Comparison of ENCODE assay signal across 10 mouse cellular contexts in genomic region chr6:72096217-72096616, GRCm38 (mm10). TPM values are rescaled to one million over a fixed set of nuclear protein-coding genes. Genes with fewer than 3 reads are reported as not detected.
DNase-seq lines count a peak whose midpoint lies in the region; ATAC-seq and TF ChIP-seq lines count a peak whose summit lies in the region.
"Had no signal": no experiment of that assay in that cellular context is flagged by ENCODE, and none has a peak within 500 bp of the region (broad histone marks: within the 10 kb centered on the region; RNA-seq: fewer than 3 reads in every experiment).

No protein-coding gene starts in this region.

- H3K36me3 ChIP-seq in heart, embryonic 10.5 days: no peaks in the 10 kb centered on the region
- H3K36me3 ChIP-seq in kidney, embryonic 15.5 days: no peaks in the 10 kb centered on the region
- H3K36me3 ChIP-seq in intestine, embryonic 15.5 days: no peaks in the 10 kb centered on the region
- H3K36me3 ChIP-seq: neural tube, embryonic 12.5 days had no signal

- H3K27ac ChIP-seq in heart, embryonic 10.5 days: peak overlapping the region; percentile 97
- H3K27ac ChIP-seq in kidney, embryonic 15.5 days: peak overlapping the region; percentile 82
- H3K27ac ChIP-seq in intestine, embryonic 15.5 days: peak overlapping the region; percentile 32
- H3K27ac ChIP-seq in cerebellum, adult 2 months (ENCODE audit: insufficient read depth, low read length): no peak overlapping the region
- H3K27ac ChIP-seq: neural tube, embryonic 12.5 days had no signal

- no peak for DNase-seq in heart, embryonic 10.5 days (ENCODE audit: low spot score)
- no peak for DNase-seq in heart, adult 18-20 months
- no peak for DNase-seq in kidney, postnatal 25 days
- peak; percentile 48 for DNase-seq in 3T3-L1 (ENCODE audit: low read depth, low spot score)
- DNase-seq in cerebellum, adult 2 months: no peak
- DNase-seq: gastrocnemius, adult 2 months had no signal

- H3K27me3 ChIP-seq in heart, embryonic 10.5 days (ENCODE audit: insufficient read depth, poor library complexity, severe bottlenecking): no peaks in the 10 kb centered on the region
- H3K27me3 ChIP-seq in kidney, embryonic 15.5 days: no peaks in the 10 kb centered on the region
- no peaks in the 10 kb centered on the region for H3K27me3 ChIP-seq in intestine, embryonic 15.5 days (replicated peaks)
- no peaks in the 10 kb centered on the region for H3K27me3 ChIP-seq in cerebellum, adult 2 months (ENCODE audit: control insufficient read depth, insufficient read depth, low read length)
- H3K27me3 ChIP-seq: neural tube, embryonic 12.5 days had no signal

- H3K4me1 ChIP-seq in heart, embryonic 10.5 days: peaks cover 61% of the 10 kb centered on the region
- peaks cover 58% of the 10 kb centered on the region for H3K4me1 ChIP-seq in kidney, embryonic 15.5 days
- H3K4me1 ChIP-seq in intestine, embryonic 15.5 days (replicated peaks): peaks cover 12% of the 10 kb centered on the region
- H3K4me1 ChIP-seq in cerebellum, adult 2 months (ENCODE audit: control insufficient read depth, insufficient read depth, low read length): peaks cover 6% of the 10 kb centered on the region

- no peak overlapping the region for H3K9ac ChIP-seq in kidney, embryonic 15.5 days
- H3K9ac ChIP-seq in intestine, embryonic 15.5 days: no peak overlapping the region
- H3K9ac ChIP-seq: neural tube, embryonic 12.5 days had no signal

- WGBS in heart, embryonic 10.5 days: 49% methylated on average over 5 of the region's 5 CpGs
- WGBS in kidney, embryonic 15.5 days: 50% methylated on average over 5 of the region's 5 CpGs
- WGBS in intestine, embryonic 15.5 days: 54% methylated on average over 5 of the region's 5 CpGs
- 90% methylated on average over 5 of the region's 5 CpGs for WGBS in cerebellum, adult 2 months

- no peak overlapping the region for H3K4me2 ChIP-seq in kidney, embryonic 15.5 days
- no peak overlapping the region for H3K4me2 ChIP-seq in intestine, embryonic 15.5 days (replicated peaks)

- no peaks in the 10 kb centered on the region for H3K9me3 ChIP-seq in heart, embryonic 10.5 days
- H3K9me3 ChIP-seq in kidney, embryonic 15.5 days (replicated peaks): no peaks in the 10 kb centered on the region
- no peaks in the 10 kb centered on the region for H3K9me3 ChIP-seq in intestine, embryonic 15.5 days
- H3K9me3 ChIP-seq: neural tube, embryonic 12.5 days had no signal

- no peak for TF ChIP-seq POLR2A in cerebellum, adult 2 months (IDR thresholded peaks at IDR 0.05; ENCODE audit: borderline replicate concordance, insufficient read depth, low read length)

- ATAC-seq in kidney, embryonic 15.5 days (replicated peaks; ENCODE audit: low FRiP score): no peak
- no peak for ATAC-seq in intestine, embryonic 15.5 days
- no peak for ATAC-seq in cerebellum, adult (ENCODE audit: insufficient number of reproducible peaks, low FRiP score, low TSS enrichment)

- H3K4me3 ChIP-seq in heart, embryonic 10.5 days: no peak overlapping the region
- H3K4me3 ChIP-seq in kidney, embryonic 15.5 days (replicated peaks): no peak overlapping the region
- H3K4me3 ChIP-seq in intestine, embryonic 15.5 days (replicated peaks): no peak overlapping the region
- no peak overlapping the region for H3K4me3 ChIP-seq in cerebellum, adult 2 months (replicated peaks; ENCODE audit: insufficient read depth, low read depth, low read length)

- TF ChIP-seq CTCF in cerebellum, adult 2 months (IDR thresholded peaks at IDR 0.05; ENCODE audit: borderline replicate concordance, insufficient read depth, low read depth, low read length): no peak

RNA-seq across cellular contexts. Expression of gene St3gal5, which starts 1.2 kb away (rescaled TPM):
- polyA plus RNA-seq in heart, embryonic 10.5 days (2016; fragmentation: Nextera tagmentation; extraction: Ambion mirVana): 59.5 and 64.1 TPM in 2 replicates
- 10 to 100 TPM; 62.4 to 70.3 TPM for total RNA-seq in heart, adult 18-20 months (2021)
- polyA plus RNA-seq in kidney, embryonic 15.5 days (2015; fragmentation: Nextera tagmentation; extraction: Ambion mirVana): 35.2 and 36.3 TPM in 2 replicates
- polyA plus RNA-seq in intestine, embryonic 15.5 days (2015; fragmentation: Nextera tagmentation; extraction: Ambion mirVana): 19.4 and 24.0 TPM in 2 replicates
- 129 TPM in 2 replicates for polyA plus RNA-seq in cerebellum, adult 2 months (2012; rRNA removed)
